Mouse (Mus musculus): ENCODE results near the gene Rin3. TPM values are rescaled to one million over a fixed set of nuclear protein-coding genes. Genes with fewer than 3 reads are reported as not detected.
A peak's percentile ranks its signal among the peaks of the same experiment; 100 is the strongest.

Rin3 gene
- polyA plus RNA-seq (2012; rRNA removed), result 40.9 and 41.5 TPM in 2 replicates

GRCm38 (mm10) chr12:102282763-102283482 lies at the start of gene Rin3:
Gene Rin3, plus strand, starts transcription at chr12:102283048.
- Histone ChIP-seq H3K4me3 (replicated peaks; ENCODE audit: extremely low read depth, low read depth, low read length) (peak within 1 kb of the TSS; percentile 89), H3K4me1 (ENCODE audit: control insufficient read depth, insufficient read depth, low read length) (peaks cover 43% of the 10 kb centered on the region)
- 2% methylated on average over 74 of the region's 75 CpGs for WGBS
- TF ChIP-seq POLR2A (IDR thresholded peaks at IDR 0.05; ENCODE audit: borderline replicate concordance, extremely low read depth, low read depth, low read length), result 0 out of 2 replicates have a peak, but pooled peaks have one; percentile 55
- TF ChIP-seq CTCF (IDR thresholded peaks at IDR 0.05; ENCODE audit: insufficient read depth, low read length), result no peak
- DNase-seq, result peak; percentile 80

GRCm38 (mm10) chr12:102235551-102235950 lies 47.3 kb upstream of the Rin3 start:
- DNase-seq, result no peak
- no peak overlapping the region for H3K4me3 ChIP-seq (replicated peaks; ENCODE audit: extremely low read depth, low read depth, low read length)
- 78% methylated on average over 3 of the region's 3 CpGs for WGBS
- no peaks in the 10 kb centered on the region for H3K4me1 ChIP-seq (ENCODE audit: control insufficient read depth, insufficient read depth, low read length)
- TF ChIP-seq CTCF (IDR thresholded peaks at IDR 0.05; ENCODE audit: insufficient read depth, low read length), result no peak
- no peak for TF ChIP-seq POLR2A (IDR thresholded peaks at IDR 0.05; ENCODE audit: borderline replicate concordance, extremely low read depth, low read depth, low read length)

GRCm38 (mm10) chr12:102236317-102236716 lies 46.5 kb upstream of the Rin3 start:
- WGBS, result 83% methylated on average over 6 of the region's 6 CpGs
- no peaks in the 10 kb centered on the region for H3K4me1 ChIP-seq (ENCODE audit: control insufficient read depth, insufficient read depth, low read length)
- no peak for DNase-seq
- no peak overlapping the region for H3K4me3 ChIP-seq (replicated peaks; ENCODE audit: extremely low read depth, low read depth, low read length)
- no peak for TF ChIP-seq POLR2A (IDR thresholded peaks at IDR 0.05; ENCODE audit: borderline replicate concordance, extremely low read depth, low read depth, low read length)
- TF ChIP-seq CTCF (IDR thresholded peaks at IDR 0.05; ENCODE audit: insufficient read depth, low read length), result no peak

GRCm38 (mm10) chr12:102242076-102242722 lies 40.6 kb upstream of the Rin3 start:
- WGBS, result 44% methylated on average over 6 of the region's 6 CpGs
- H3K4me3 ChIP-seq (replicated peaks; ENCODE audit: extremely low read depth, low read depth, low read length), result no peak overlapping the region
- DNase-seq, result no peak
- TF ChIP-seq POLR2A (IDR thresholded peaks at IDR 0.05; ENCODE audit: borderline replicate concordance, extremely low read depth, low read depth, low read length), result no peak
- no peaks in the 10 kb centered on the region for H3K4me1 ChIP-seq (ENCODE audit: control insufficient read depth, insufficient read depth, low read length)

GRCm38 (mm10) chr12:102243915-102244314 lies 38.9 kb upstream of the Rin3 start:
- H3K4me1 ChIP-seq (ENCODE audit: control insufficient read depth, insufficient read depth, low read length), result no peaks in the 10 kb centered on the region
- WGBS, result 82% methylated on average over 1 of the region's 1 CpGs
- DNase-seq, result no peak
- no peak for TF ChIP-seq POLR2A (IDR thresholded peaks at IDR 0.05; ENCODE audit: borderline replicate concordance, extremely low read depth, low read depth, low read length)
- TF ChIP-seq CTCF (IDR thresholded peaks at IDR 0.05; ENCODE audit: insufficient read depth, low read length), result no peak
- no peak overlapping the region for H3K4me3 ChIP-seq (replicated peaks; ENCODE audit: extremely low read depth, low read depth, low read length)

- TF ChIP-seq POLR2A (IDR thresholded peaks at IDR 0.05; ENCODE audit: borderline replicate concordance, extremely low read depth, low read depth, low read length) (no peak), CTCF (IDR thresholded peaks at IDR 0.05; ENCODE audit: insufficient read depth, low read length) (no peak)
- WGBS, result 87% methylated on average over 5 of the region's 5 CpGs
- Histone ChIP-seq H3K4me3 (replicated peaks; ENCODE audit: extremely low read depth, low read depth, low read length) (no peak overlapping the region), H3K4me1 (ENCODE audit: control insufficient read depth, insufficient read depth, low read length) (no peaks in the 10 kb centered on the region)
- no peak for DNase-seq
Observed at GRCm38 (mm10) chr12:102246226-102246625, 36.6 kb upstream of the Rin3 start.

- no peak for DNase-seq
- Histone ChIP-seq H3K4me1 (ENCODE audit: control insufficient read depth, insufficient read depth, low read length) (no peaks in the 10 kb centered on the region), H3K4me3 (replicated peaks; ENCODE audit: extremely low read depth, low read depth, low read length) (no peak overlapping the region)
- no peak for TF ChIP-seq CTCF (IDR thresholded peaks at IDR 0.05; ENCODE audit: insufficient read depth, low read length)
- TF ChIP-seq POLR2A (IDR thresholded peaks at IDR 0.05; ENCODE audit: borderline replicate concordance, extremely low read depth, low read depth, low read length), result no peak
- WGBS, result 94% methylated on average over 6 of the region's 6 CpGs
Observed at GRCm38 (mm10) chr12:102248104-102248503, 34.7 kb upstream of the Rin3 start.

GRCm38 (mm10) chr12:102250316-102250715 lies 32.5 kb upstream of the Rin3 start:
- Histone ChIP-seq H3K4me3 (replicated peaks; ENCODE audit: extremely low read depth, low read depth, low read length) (no peak overlapping the region), H3K4me1 (ENCODE audit: control insufficient read depth, insufficient read depth, low read length) (peaks cover 3% of the 10 kb centered on the region; the same call in 1 of the 2 replicates)
- no peak for DNase-seq
- 82% methylated on average over 4 of the region's 4 CpGs for WGBS
- TF ChIP-seq CTCF (IDR thresholded peaks at IDR 0.05; ENCODE audit: insufficient read depth, low read length) (no peak), POLR2A (IDR thresholded peaks at IDR 0.05; ENCODE audit: borderline replicate concordance, extremely low read depth, low read depth, low read length) (no peak)

- TF ChIP-seq POLR2A (IDR thresholded peaks at IDR 0.05; ENCODE audit: borderline replicate concordance, extremely low read depth, low read depth, low read length) (no peak), CTCF (IDR thresholded peaks at IDR 0.05; ENCODE audit: insufficient read depth, low read length) (no peak)
- H3K4me3 ChIP-seq (replicated peaks; ENCODE audit: extremely low read depth, low read depth, low read length), result no peak overlapping the region
- WGBS, result 61% methylated on average over 3 of the region's 3 CpGs
- peaks cover 3% of the 10 kb centered on the region; the same call in 1 of the 2 replicates for H3K4me1 ChIP-seq (ENCODE audit: control insufficient read depth, insufficient read depth, low read length)
- no peak for DNase-seq
Observed at GRCm38 (mm10) chr12:102251070-102251469, 31.8 kb upstream of the Rin3 start.

GRCm38 (mm10) chr12:102251985-102252384 lies 30.9 kb upstream of the Rin3 start:
- no peak for DNase-seq
- 59% methylated on average over 3 of the region's 3 CpGs for WGBS
- TF ChIP-seq POLR2A (IDR thresholded peaks at IDR 0.05; ENCODE audit: borderline replicate concordance, extremely low read depth, low read depth, low read length) (no peak), CTCF (IDR thresholded peaks at IDR 0.05; ENCODE audit: insufficient read depth, low read length) (no peak)
- Histone ChIP-seq H3K4me1 (ENCODE audit: control insufficient read depth, insufficient read depth, low read length) (peaks cover 3% of the 10 kb centered on the region; the same call in 1 of the 2 replicates), H3K4me3 (replicated peaks; ENCODE audit: extremely low read depth, low read depth, low read length) (no peak overlapping the region)
